Mouse (Mus musculus) CH12.LX (cell line): ENCODE data around the gene Gcnt2. TPM values are rescaled to one million over a fixed set of nuclear protein-coding genes. Genes with fewer than 3 reads are reported as not detected.

Experiments
- DNase-seq: peaks from one replicate; pipeline ENCODE4 v3.0.0-alpha.2; 2013; ENCODE audit errors: extremely low read depth
- H3K27ac ChIP-seq: 2 replicates; pipeline ENCODE4 v1.5.1; 2012; ENCODE audit warnings: low read depth, mild to moderate bottlenecking, control low read depth, moderate library complexity; ENCODE audit not compliant: insufficient read depth
- H3K27me3 ChIP-seq: replicated peaks from 2 replicates; pipeline ENCODE3; 2012; ENCODE audit warnings: inconsistent platforms
- H3K36me3 ChIP-seq, 2 experiments: replicated peaks in 1 of 2; 2 replicates each; pipeline versions ENCODE3 to v1.6.1; 2012; ENCODE audit warnings: inconsistent platforms in 1 of 2, low read length in 1 of 2, mild to moderate bottlenecking in 1 of 2, mixed read lengths in 1 of 2, moderate library complexity in 1 of 2; ENCODE audit not compliant: control insufficient read depth in 1 of 2, insufficient read depth in 1 of 2
- H3K4me1 ChIP-seq, 2 experiments: 2 replicates each; pipeline ENCODE4 v1.6.1; 2012; ENCODE audit warnings: inconsistent platforms in 1 of 2, moderate library complexity in 1 of 2; ENCODE audit not compliant: insufficient read depth in 2 of 2, control insufficient read depth in 1 of 2
- H3K4me2 ChIP-seq: 2 replicates; pipeline ENCODE4 v1.6.1; 2012; ENCODE audit warnings: low read depth, mild to moderate bottlenecking, control low read depth; ENCODE audit not compliant: poor library complexity, insufficient read depth, severe bottlenecking
- H3K4me3 ChIP-seq, 3 experiments: fragments of 150-350 bp in 1 of 3; sonication (generic) in 1 of 3; replicated peaks in 1 of 3; 2 replicates each; pipeline versions ENCODE3 to v1.5.1; 2011 to 2012; ENCODE audit warnings: low read depth in 2 of 3, low read length in 2 of 3, mild to moderate bottlenecking in 2 of 3, moderate library complexity in 2 of 3, control low read depth in 1 of 3, improper control_type of control experiment in 1 of 3, inconsistent platforms in 1 of 3, mixed read lengths in 1 of 3; ENCODE audit not compliant: poor library complexity in 1 of 3
- H3K79me2 ChIP-seq: replicated peaks from 2 replicates; pipeline ENCODE4 v1.6.1; 2012; ENCODE audit warnings: mild to moderate bottlenecking, moderate library complexity; ENCODE audit not compliant: control insufficient read depth, poor library complexity, insufficient read depth, severe bottlenecking; ENCODE audit errors: extremely low read depth
- H3K9ac ChIP-seq: 2 replicates; pipeline ENCODE4 v1.6.1; 2012; ENCODE audit warnings: low read depth, mild to moderate bottlenecking, control low read depth, moderate library complexity; ENCODE audit not compliant: insufficient read depth
- H3K9me3 ChIP-seq: replicated peaks from 2 replicates; pipeline ENCODE3; 2012; ENCODE audit warnings: low read length, inconsistent platforms, mixed read lengths
- CHD2 ChIP-seq: IDR thresholded peaks from 2 replicates; pipeline ENCODE4 v1.6.1; 2011; ENCODE audit warnings: low read length, improper control_type of control experiment
- CTCF ChIP-seq, 2 experiments: IDR thresholded peaks in 1 of 2; conservative IDR thresholded peaks in 1 of 2; 2 replicates each; pipeline ENCODE4 v1.5.1; 2011 to 2012; ENCODE audit warnings: low read depth in 2 of 2, low read length in 2 of 2, improper control_type of control experiment in 1 of 2, inconsistent platforms in 1 of 2, mild to moderate bottlenecking in 1 of 2, moderate library complexity in 1 of 2
- ETS1 ChIP-seq: conservative IDR thresholded peaks from 2 replicates; pipeline ENCODE4 v1.6.1; 2012; ENCODE audit warnings: low read depth, mild to moderate bottlenecking, inconsistent platforms, low read length, improper control_type of control experiment, moderate library complexity
- GABPA ChIP-seq: IDR thresholded peaks from 2 replicates; pipeline ENCODE4 v1.6.1; 2012; ENCODE audit warnings: low read depth, low read length, improper control_type of control experiment, inconsistent platforms; ENCODE audit not compliant: insufficient replicate concordance
- KAT2A ChIP-seq: IDR thresholded peaks from 2 replicates; pipeline ENCODE4 v1.6.1; 2012; ENCODE audit warnings: low read length, improper control_type of control experiment, inconsistent platforms; ENCODE audit not compliant: insufficient replicate concordance
- MYC ChIP-seq: IDR thresholded peaks from 2 replicates; pipeline ENCODE4 v1.6.1; 2011; ENCODE audit warnings: low read depth, mild to moderate bottlenecking, improper control_type of control experiment, low read length
- NELFE ChIP-seq: IDR thresholded peaks from 2 replicates; pipeline ENCODE4 v1.6.1; 2011; ENCODE audit warnings: low read depth, low read length, improper control_type of control experiment
- RAD21 ChIP-seq: IDR thresholded peaks from 2 replicates; pipeline ENCODE4 v1.6.1; 2011; ENCODE audit warnings: low read depth, mild to moderate bottlenecking, low read length, improper control_type of control experiment, moderate library complexity
- SMC3 ChIP-seq: IDR thresholded peaks from 2 replicates; pipeline ENCODE4 v1.6.1; 2011; ENCODE audit warnings: low read depth, low read length, improper control_type of control experiment
- USF1 ChIP-seq: IDR thresholded peaks from 2 replicates; pipeline ENCODE4 v1.6.1; 2014; ENCODE audit warnings: low read depth, mild to moderate bottlenecking, inconsistent platforms, low read length, improper control_type of control experiment
- USF2 ChIP-seq: conservative IDR thresholded peaks from 2 replicates; pipeline ENCODE4 v1.6.1; 2011; ENCODE audit warnings: low read depth, low read length, improper control_type of control experiment
- ZC3H11A ChIP-seq: IDR thresholded peaks from 2 replicates; pipeline ENCODE4 v1.6.1; 2012; ENCODE audit warnings: low read depth, mild to moderate bottlenecking, inconsistent platforms, low read length, improper control_type of control experiment
- ZKSCAN1 ChIP-seq: IDR thresholded peaks from 2 replicates; pipeline ENCODE4 v1.6.1; 2012; ENCODE audit warnings: low read depth, inconsistent platforms, low read length, improper control_type of control experiment, borderline replicate concordance
- ZNF384 ChIP-seq: IDR thresholded peaks from 2 replicates; pipeline ENCODE4 v1.6.1; 2012; ENCODE audit warnings: low read depth, low read length, improper control_type of control experiment, inconsistent platforms
- dilution Hi-C: fragments of 300-500 bp; cut with MboI; formaldehyde crosslinking; loops from 2 replicates; pipeline ENCODE4 v1.14.3; 2020; ENCODE audit warnings: low sequenced_read_pairs; ENCODE audit not compliant: extremely low pct_unique_long_range_greater_than_20kb, extremely low pct_ligation_motif_present
- in situ Hi-C: fragments of 300-500 bp; cut with MboI; formaldehyde crosslinking; loops from 3 replicates; pipeline ENCODE4 v1.14.3; 2019; ENCODE audit warnings: low sequenced_read_pairs, low pct_ligation_motif_present, low pct_unique_long_range_greater_than_20kb, mixed read lengths
- polyA plus RNA-seq: library from polyadenylated mRNA; unstranded; fragments of >175 nt; gene quantifications from 2 replicates; pipeline ENCODE4 v1.2.1, GENCODE M21; 2012; ENCODE audit warnings: low read depth; ENCODE audit not compliant: insufficient read length
- total RNA-seq, 2 experiments: library from RNA; depleted of rRNA; stranded (reverse); fragments of 300-350 nt in 1 of 2; fragments of >200 nt in 1 of 2; gene quantifications; 2 replicates each; pipeline ENCODE4 v1.2.3; 2012 to 2014

Gene Gcnt2
- total RNA-seq (2012; rRNA removed), result 0.04 TPM in 1 of 2 replicates, not detected in the other
- not detected in 2 replicates for total RNA-seq (2014; rRNA removed)
- not detected in 2 replicates for polyA plus RNA-seq

- dilution Hi-C loops (no loop called here), in situ Hi-C loops (no loop called here)
- H3K27ac ChIP-seq, result no peak within 1 kb of the TSS
- no peak for DNase-seq
- H3K4me2 ChIP-seq, result peak within 1 kb of the TSS; percentile 90
- H3K36me3 ChIP-seq, result no peaks in the 10 kb centered on the region
- no peaks in the 10 kb centered on the region for H3K79me2 ChIP-seq
- no peak within 1 kb of the TSS for H3K4me3 ChIP-seq
- H3K27me3 ChIP-seq, result no peaks in the 10 kb centered on the region
- no peaks in the 10 kb centered on the region for H3K4me1 ChIP-seq
- H3K9ac ChIP-seq, result no peak within 1 kb of the TSS
- H3K9me3 ChIP-seq, result no peaks in the 10 kb centered on the region
- no peak for TF ChIP-seq USF1
- no peak for TF ChIP-seq CHD2
- TF ChIP-seq ETS1, result no peak
- TF ChIP-seq USF2, result no peak
- no peak for TF ChIP-seq ZKSCAN1
- TF ChIP-seq ZC3H11A, result no peak
- TF ChIP-seq KAT2A, result no peak
These were observed at the start of gene Gcnt2 for GRCm38 (mm10) chr13:40859652-40860399. TSS of gene Gcnt2 (plus strand) at chr13:40859754.

GRCm38 (mm10) chr13:40820617-40821016, 38.9 kb upstream of the Gcnt2 start:
- Histone ChIP-seq H3K79me2 (no peaks in the 10 kb centered on the region), H3K36me3 (no peaks in the 10 kb centered on the region), H3K9me3 (no peaks in the 10 kb centered on the region), H3K4me1 (no peaks in the 10 kb centered on the region), H3K4me2 (no peak overlapping the region)
- DNase-seq, result no peak
- peak; percentile 66 for TF ChIP-seq ZNF384
- no peak for TF ChIP-seq KAT2A
- peak; percentile 33 for TF ChIP-seq RAD21
- peak in 1 of 2 experiments; percentile 55; a peak in 2 of 4 replicates for TF ChIP-seq CTCF (conservative IDR thresholded peaks at IDR 0.05 in 1 of 2, IDR thresholded peaks at IDR 0.05 in 1 of 2; ENCODE audit: low read depth in 2 of 2, low read length in 2 of 2)
- no peak for TF ChIP-seq NELFE
- no peak for TF ChIP-seq USF2
- TF ChIP-seq SMC3, result peak; percentile 30; the same call in 1 of the 2 replicates
- TF ChIP-seq, all 38 proteins: peak for 4
- H3K27me3 ChIP-seq, result no peaks in the 10 kb centered on the region
- in situ Hi-C loops (no loop called here), dilution Hi-C loops (no loop called here)
- H3K4me3 ChIP-seq, result no peak overlapping the region
- H3K27ac ChIP-seq, result no peak overlapping the region
- H3K9ac ChIP-seq, result no peak overlapping the region

- Histone ChIP-seq H3K9me3 (no peaks in the 10 kb centered on the region), H3K36me3 (no peaks in the 10 kb centered on the region), H3K79me2 (no peaks in the 10 kb centered on the region), H3K4me2 (no peak overlapping the region), H3K27ac (no peak overlapping the region), H3K27me3 (no peaks in the 10 kb centered on the region), H3K4me3 (no peak overlapping the region), H3K4me1 (no peaks in the 10 kb centered on the region), H3K9ac (no peak overlapping the region)
- dilution Hi-C loops, result no loop called here
- no peak for TF ChIP-seq ETS1
- TF ChIP-seq MYC, result no peak
- no peak for TF ChIP-seq GABPA
- no peak for DNase-seq
- in situ Hi-C loops, result no loop called here
These were observed 37.6 kb upstream of the Gcnt2 start for GRCm38 (mm10) chr13:40821911-40822310.
